Mouse (Mus musculus): ENCODE data around the gene Imp4.

Gene Imp4

DNA sequence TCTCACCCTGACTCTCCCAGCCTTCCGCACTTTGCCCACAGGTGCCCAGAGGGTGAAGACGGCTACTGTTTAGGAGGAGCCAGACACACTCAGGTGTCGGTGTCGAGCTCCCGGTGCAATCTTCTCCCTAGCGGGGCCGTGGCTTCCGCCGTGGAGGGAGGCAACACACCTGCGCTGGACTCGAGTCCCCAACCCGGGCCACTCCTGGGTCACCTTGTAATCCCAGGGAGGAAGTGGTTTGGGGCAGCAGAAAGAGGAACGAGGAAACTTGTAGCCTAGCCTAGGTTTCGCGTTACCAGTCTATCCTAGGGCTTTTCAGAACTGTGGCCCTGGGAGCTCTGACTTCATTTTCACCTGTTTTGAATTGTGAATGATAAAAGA lies 20.4 kb downstream of the Imp4 start:
- DNase-seq (ENCODE audit: low spot score), result peak; percentile 57

DNA sequence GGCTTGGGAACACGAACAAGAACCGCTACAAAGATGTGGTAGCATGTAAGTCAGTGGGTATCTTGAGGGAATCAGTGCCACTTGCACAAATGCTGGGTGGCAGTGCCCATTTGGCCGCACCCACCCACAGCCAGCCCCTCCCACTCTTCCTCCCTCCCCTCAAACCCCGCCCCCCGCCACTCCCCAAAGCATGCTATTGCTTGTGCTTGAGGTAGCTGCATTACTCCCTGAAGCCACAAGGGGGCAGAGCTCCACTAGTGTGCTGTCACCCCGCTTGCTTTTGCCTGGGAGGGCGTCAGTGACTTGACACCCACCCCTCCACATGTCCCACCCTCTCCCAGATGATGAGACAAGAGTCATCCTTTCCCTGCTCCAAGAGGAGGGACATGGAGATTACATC lies 23.1 kb downstream of the Imp4 start:
- peak; percentile 75 for DNase-seq (ENCODE audit: low spot score)

DNA sequence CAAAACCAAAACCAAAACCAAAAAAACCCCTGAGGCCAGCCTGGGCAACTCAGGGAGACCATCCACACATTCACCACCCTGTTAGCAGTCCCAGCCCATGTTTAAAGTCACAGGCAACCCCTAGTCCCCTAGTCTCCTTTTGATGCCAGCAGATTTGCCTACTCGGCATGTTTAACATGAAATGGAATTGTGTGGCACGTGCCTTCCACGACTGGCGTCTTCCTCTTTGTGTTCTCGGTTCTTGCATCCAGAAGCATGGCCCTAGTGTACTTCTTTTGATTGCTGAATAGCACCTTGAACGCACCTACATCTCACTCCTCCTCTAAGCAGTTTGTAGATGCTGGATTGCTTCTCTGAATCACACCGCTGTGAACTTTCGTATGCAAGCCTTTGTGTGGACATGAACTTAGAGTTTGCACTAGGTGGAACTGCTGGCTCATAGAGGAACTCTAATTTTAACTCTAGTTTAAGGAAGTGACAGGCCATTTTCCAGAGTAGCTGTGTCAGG lies 24.7 kb downstream of the Imp4 start:
- no peak for DNase-seq (ENCODE audit: low spot score)

DNA sequence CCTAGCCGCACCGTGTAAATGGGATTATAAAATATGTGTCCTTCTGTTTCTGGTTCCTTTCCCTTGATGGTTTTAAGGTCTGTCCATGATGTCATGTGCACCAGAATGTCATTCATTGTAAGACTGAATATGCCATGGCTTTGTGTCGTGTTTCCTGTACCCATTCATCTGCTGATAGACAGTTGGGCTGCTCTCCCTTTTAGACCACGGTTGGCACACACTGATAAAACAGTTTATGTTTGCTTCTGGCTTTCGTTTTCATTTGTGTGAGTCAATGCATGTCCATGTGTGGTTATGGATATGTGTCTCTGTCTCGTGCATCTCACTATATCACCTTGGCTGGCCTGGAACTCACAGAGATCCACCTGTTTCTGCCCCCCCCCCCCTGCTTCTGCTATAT lies 25.8 kb downstream of the Imp4 start:
- DNase-seq (ENCODE audit: low spot score), result no peak

DNA sequence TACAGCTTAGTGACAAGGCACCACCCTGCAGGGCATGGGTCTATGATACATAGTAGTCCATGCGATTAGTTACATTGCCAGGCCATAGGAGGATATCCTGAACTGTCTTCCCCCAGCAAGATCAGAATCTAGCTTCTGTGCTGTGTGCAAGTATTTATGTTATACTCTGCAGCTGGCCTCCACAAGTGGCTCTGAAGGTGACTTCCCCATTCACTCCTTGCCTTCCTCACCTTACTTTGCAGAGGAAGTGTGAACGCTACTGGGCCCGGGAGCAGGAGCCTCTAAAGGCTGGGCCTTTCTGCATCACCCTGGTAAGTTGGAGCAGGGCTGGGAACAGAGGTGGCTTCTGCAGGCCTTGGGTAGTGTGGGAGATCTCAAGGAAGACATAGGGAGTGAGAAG lies 28.4 kb downstream of the Imp4 start:
- DNase-seq (ENCODE audit: low spot score), result no peak

DNA sequence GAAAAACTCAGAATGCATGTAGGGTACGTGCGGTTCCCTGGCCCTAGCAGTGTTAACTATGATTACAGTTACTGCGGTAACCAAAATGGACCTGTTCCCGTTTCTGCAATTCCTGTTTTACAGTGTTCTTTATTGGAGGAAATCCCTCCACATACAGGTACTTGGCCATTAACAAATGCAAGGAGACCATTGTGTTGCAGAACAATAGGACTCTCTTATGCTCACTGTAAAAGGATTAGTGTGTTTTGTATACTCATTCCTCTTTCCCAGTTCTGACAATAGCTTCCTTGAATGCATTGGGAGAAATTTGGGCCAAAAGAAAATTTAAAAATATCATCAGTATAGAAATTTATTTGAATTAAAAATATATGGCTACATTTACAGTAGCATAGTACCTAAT lies 28.8 kb downstream of the Imp4 start:
- no peak for DNase-seq (ENCODE audit: low spot score)

DNA sequence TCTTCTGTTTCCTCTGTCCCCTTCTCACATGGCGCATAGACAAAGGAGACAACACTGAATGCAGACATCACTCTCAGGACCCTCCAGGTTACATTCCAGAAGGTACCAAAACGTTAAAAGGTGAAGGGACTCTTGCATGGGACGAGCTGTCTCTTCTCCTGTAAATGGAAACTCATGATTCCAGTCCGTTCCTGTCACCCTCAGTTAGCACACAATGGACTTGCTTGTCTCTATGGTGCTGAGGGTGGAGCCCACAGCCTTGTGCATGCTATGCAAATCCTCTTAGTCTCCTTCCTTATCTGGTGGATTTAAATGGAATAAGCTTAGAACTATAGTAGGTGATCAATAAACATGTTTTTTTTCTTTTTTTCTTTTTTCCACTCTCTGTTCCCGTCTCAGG lies 30.1 kb downstream of the Imp4 start:
- DNase-seq (ENCODE audit: low spot score), result no peak

DNA sequence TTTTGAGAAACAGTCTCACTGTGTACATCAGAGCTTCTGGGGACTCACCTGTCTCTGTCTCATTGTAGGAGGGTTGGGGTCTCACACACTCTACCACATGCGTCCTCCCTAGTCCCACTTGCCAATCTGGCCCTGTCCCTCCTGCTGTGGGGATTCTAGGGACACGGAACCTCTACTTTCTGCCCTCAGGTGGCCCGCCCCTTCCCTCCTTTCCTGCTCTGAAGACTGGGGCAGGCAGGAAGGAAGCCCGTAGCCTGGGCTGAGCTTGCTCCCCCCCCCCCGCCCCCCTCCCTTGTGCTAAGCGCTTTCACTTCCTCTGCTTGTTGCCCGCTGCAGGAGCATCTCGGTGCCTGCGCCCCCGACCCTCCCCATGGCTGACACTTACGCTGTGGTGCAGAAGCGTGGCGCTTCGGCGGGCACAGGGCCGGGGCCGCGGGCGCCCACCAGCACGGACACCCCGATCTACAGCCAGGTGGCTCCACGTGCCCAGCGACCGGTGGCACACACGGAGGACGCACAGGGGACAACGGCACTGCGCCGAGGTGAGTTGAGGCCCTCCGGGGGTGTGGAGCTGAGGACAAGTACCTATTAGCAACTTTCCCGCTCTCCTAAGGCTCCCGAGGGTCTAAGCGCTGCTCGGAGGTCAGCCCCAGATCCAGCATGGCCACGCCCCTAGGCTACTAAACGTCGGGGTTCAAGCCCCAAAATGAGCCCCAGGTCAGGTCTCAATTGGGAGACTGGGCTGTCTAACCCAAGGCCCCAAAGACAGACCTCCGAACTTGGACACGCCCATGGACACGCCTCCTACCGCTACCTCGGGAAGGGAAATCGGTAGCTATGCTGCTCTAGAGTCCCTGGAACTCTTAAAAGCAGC lies 33.0 kb downstream of the Imp4 start:
- DNase-seq (ENCODE audit: low spot score), result peak; percentile 57

DNA sequence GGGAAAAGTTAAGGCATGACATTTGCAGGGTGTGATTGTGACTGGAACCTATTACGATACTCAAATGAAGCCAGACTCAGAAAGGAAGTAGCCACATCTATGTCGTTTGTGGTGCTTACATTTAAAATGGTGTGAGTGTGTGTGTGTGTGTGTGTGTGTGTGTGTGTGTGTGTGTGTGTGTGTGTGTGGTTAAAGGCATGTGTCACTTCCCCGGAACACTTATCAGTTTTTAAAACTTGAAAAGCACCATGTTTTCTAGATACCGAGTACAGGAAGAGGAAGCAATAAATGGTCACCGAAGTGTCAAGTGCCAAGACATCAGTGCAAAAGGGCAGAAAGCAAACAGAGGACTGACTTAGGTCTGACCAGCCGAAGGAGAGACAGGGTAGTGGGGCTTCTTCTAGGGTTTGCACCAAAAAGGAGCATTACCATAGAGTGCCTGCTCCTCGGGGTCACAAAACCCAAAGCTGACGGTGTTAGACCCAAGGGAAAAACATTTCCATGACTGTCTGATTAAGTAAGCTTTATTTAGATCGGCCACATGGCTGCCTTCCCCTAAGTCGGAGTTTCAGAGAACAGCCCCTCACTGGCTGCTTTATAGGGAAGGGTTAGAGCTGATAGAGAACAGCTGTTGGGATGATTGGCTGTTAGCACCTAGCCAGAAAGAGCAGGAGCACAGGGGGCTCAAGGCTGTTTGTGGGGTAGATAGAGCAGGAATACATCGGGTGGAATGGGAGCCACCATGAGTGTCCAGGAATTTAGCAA lies 39.4 kb downstream of the Imp4 start:
- no peak for DNase-seq (ENCODE audit: low spot score)

DNA sequence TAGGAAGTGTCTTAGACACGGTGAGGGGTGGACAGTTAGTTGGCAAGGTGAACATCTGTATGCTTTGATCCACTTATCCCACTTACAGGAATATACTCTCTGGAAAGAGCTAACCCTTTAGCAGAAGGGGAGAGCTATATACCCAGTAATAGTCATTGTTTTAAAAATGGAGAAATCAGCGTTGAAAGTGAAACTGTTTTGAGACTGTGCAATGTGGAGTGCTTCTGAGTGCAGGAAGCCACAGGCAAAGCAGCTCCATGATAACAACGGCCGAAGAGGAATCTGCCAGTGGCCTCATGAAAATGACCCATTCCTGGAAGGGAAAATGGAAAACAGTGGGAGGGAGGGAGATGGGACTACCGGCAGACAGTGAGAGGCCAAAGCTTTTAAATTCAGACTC lies 41.1 kb downstream of the Imp4 start:
- no peak for DNase-seq (ENCODE audit: low spot score)

DNA sequence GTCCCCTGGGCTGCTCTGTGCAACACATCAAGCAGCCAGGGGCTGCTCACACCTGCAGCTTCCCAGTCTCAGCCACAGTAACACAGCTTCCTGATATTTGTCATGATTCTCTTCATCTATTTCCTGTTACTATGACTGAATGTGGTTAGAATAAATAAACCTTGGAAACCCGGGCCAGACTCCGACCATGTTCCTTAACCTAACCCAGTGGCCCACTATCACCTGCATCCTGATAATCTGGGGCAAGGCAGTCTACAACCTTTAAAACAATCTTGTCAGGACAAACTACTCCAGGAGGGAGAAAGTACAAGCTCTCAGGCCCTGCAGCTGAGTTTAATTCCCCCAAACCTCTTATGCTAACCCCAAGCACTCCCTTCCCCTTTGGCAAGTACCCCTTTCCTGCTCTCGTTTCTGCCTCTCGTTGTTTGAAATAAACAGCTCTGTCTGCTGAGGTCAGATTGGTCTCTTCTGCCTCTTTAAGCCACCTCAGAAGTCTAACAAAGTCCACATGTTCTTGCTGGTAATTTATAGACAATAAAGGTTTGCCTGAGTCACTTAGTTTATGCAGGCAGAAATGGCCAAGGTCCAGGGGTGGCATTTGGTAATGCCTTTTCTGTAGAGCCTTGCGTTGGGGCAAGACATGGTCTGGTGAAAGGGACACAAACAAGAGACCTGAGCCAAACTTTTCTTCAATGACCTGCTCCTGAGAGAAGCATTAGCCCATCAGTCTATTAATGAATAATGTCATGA lies 42.4 kb downstream of the Imp4 start:
- DNase-seq (ENCODE audit: low spot score), result no peak

DNA sequence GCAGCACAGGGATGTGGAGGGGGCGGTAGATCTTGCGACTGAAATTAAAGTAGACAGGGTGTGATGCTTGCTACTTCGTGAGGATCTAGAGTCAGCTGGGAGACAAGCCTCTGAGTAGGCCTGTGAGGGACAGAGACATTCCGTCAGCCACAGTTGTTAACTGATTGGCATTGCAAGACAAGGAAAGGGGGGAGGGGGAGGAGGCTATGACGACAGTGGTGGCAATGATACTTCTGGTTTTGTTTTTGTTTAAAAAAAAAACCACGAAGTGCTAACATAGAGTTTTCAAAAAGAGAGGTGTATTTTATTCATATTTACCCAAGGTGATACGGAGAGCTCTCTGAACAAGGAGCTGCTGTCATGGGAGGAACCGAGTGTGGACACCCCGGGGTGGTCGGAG lies 44.8 kb downstream of the Imp4 start:
- DNase-seq (ENCODE audit: low spot score), result no peak

DNA sequence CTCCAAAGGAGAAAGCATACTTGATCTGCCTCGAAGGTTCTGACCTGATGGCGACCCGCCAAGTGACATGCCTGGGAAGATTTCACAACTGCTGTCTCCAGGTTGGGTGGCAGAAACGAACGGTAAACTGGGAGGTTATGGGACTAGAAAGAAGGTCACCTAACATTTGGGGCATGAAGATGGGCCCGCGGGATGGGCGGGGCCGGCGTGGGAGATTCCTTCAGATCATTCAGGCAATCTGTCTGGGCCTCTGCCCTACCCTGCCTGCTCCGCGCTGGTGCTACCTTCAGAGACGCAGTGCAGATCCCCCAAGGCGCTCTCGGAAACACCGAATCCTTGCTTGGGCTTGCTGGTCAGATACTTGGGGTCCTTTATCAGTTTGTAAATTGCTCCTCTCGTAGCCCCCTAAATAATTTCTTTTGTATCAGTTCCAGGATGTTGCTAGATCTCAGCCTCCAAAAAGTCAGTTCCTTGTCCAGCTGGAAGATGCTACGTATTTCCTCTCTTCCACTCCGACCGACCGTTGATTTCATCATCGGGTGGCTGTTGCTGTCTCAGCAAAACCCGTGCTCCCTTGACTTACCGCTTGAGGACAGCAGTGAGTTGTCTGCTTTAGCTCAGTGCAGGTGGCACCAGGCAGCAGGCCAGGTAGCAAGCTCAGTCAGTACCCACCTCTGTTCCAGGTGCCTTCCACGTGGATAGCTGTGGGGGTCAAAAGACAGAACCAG lies 46.0 kb downstream of the Imp4 start:
- DNase-seq (ENCODE audit: low spot score), result peak; percentile 68

DNA sequence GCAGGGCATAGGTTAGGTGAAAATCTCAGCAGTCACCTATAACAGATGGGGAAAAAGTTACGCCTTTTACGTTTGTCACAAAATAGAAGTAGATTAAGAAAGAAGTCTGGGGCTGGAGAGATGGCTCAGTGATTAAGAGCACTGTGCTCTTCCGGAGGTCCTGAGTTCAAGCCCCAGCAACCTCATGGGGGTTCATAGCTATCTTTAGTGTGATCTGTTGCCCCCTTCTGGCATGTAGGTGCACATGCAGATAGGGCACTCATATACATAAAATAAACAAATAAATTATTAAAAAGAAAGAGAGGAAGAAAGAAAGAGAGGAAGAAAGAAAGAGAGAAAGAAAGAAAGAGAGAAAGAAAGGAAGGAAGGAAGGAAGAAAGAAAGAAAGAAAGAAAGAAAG lies 47.7 kb downstream of the Imp4 start:
- DNase-seq (ENCODE audit: low spot score), result no peak

DNA sequence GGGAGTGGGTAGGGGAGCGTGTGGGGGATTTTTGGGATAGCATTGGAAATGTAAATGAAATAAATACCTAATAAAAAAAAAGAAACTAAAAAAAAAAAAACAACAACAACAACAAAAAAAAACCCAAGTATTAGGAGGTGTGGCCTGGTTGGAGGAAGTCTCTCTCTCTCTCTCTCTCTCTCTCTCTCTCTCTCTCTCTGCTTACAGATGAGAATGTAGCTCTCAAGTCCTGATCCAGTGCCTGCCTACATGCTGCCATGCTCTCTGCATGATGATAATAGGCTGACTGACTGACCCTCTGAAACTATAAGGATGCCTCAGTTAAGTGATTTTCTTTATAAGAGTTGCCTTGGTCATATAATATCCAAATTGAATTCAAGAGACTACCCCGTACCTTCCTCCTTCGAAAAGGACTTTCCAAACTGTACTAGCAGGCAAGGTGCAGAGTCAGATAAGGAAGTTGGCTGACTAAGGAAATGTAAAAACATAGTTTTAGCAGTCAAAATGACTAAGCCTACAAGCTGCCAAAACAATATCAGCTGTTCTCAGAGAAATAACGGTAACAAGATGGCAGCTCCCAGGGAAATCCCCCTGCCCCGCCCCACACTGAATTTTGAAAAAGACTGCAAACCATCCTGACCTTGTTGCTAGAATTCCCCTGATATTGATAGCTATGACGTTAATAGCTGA lies 50.3 kb downstream of the Imp4 start:
- no peak for DNase-seq (ENCODE audit: low spot score)

DNA sequence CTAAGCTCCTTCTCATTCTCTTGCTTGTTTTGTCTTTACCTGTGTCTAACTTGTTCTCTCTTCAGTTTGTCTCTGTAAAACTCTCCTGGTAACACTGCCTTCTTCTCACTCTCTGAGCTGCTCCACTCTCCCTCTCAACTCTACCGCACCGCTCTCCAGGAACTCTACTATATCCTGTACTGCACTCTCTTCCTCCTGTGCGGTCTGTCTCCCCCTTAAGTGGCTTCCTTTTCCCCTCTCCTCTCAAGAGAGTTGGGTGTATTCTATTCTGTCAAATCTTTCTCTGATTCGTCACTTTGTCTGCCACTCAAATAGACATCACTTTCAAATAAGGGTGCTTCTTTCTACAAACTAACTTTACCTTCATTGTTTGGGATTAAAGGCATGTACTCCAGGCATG lies 51.8 kb downstream of the Imp4 start:
- DNase-seq (ENCODE audit: low spot score), result no peak
